Mouse (Mus musculus) induced T-regulatory cell, adult 2 months (primary cell): Measurements from ENCODE around the gene Gm8251.
A peak's percentile ranks its signal among the peaks of the same experiment; 100 is the strongest.
"Not testable (repeated sequence)": the region's sequence is repeated elsewhere in the genome, so short reads cannot be mapped to it uniquely, and the experiment has no call there.

Experiments used
- DNase-seq: peaks from one replicate; pipeline ENCODE4 v3.0.0-alpha.2; 2012; ENCODE audit warnings: low read depth

Gene Gm8251

GRCm38 (mm10) chr1:44061836-44062235 is at the start of gene Gm8251:
Gene Gm8251, minus strand, starts transcription at chr1:44061936.
- DNase-seq, result no peak

- DNase-seq, result peak; percentile 39
Observed at GRCm38 (mm10) chr1:44102939-44103338, 41.2 kb upstream of the Gm8251 start.

- DNase-seq, result peak; percentile 96
Observed at GRCm38 (mm10) chr1:44102259-44102717, 40.6 kb upstream of the Gm8251 start, which contains the start of gene Tex30. Gene Tex30, minus strand, starts transcription at chr1:44102441.

- peak; percentile 87 for DNase-seq
Observed at GRCm38 (mm10) chr1:44101448-44102225, 39.9 kb upstream of the Gm8251 start.

GRCm38 (mm10) chr1:44064625-44065024 is 2.9 kb upstream of the Gm8251 start:
- DNase-seq, result peak; percentile 86

GRCm38 (mm10) chr1:44063439-44063838 is 1.7 kb upstream of the Gm8251 start:
- DNase-seq, result no peak

- DNase-seq, result no peak
Observed at GRCm38 (mm10) chr1:44057805-44058204, 3.9 kb downstream of the Gm8251 start.

GRCm38 (mm10) chr1:44046556-44046955 is 15.2 kb downstream of the Gm8251 start:
- DNase-seq, result no peak

GRCm38 (mm10) chr1:44045689-44046088 is 16.0 kb downstream of the Gm8251 start:
- not testable (repeated sequence) for DNase-seq

- DNase-seq, result no peak
Observed at GRCm38 (mm10) chr1:44042555-44042915, 19.2 kb downstream of the Gm8251 start.

- peak; percentile 91 for DNase-seq
Observed at GRCm38 (mm10) chr1:44041797-44042554, 19.8 kb downstream of the Gm8251 start.

- DNase-seq, result peak; percentile 59
Observed at GRCm38 (mm10) chr1:44032948-44033347, 28.8 kb downstream of the Gm8251 start.

- peak; percentile 71 for DNase-seq
Observed at GRCm38 (mm10) chr1:44032213-44032612, 29.5 kb downstream of the Gm8251 start.

GRCm38 (mm10) chr1:44027651-44028050 is 34.1 kb downstream of the Gm8251 start:
- no peak for DNase-seq

GRCm38 (mm10) chr1:44022656-44023055 is 39.1 kb downstream of the Gm8251 start:
- no peak for DNase-seq

- DNase-seq, result no peak
Observed at GRCm38 (mm10) chr1:44019934-44020333, 41.8 kb downstream of the Gm8251 start, which contains the start of gene Mettl21c. Gene Mettl21c, minus strand, starts transcription at chr1:44020034.

GRCm38 (mm10) chr1:44015556-44015955 is 46.2 kb downstream of the Gm8251 start:
- DNase-seq, result no peak
